Mouse (Mus musculus): ENCODE results near the gene Tlr7. TPM values are rescaled to one million over a fixed set of nuclear protein-coding genes. Genes with fewer than 3 reads are reported as not detected.
"Not testable (repeated sequence)": the region's sequence is repeated elsewhere in the genome, so short reads cannot be mapped to it uniquely, and the experiment has no call there.

Gene Tlr7
- total RNA-seq (2017): 9.2 and 17.6 TPM in 2 replicates

- peak; percentile 56 to 80; a peak in 3 of 4 replicates for ATAC-seq (replicated peaks in 1 of 2; ENCODE audit: insufficient read depth in 1 of 2, low FRiP score in 2 of 2, low TSS enrichment in 1 of 2, low read depth in 1 of 2, poor library complexity in 2 of 2, severe bottlenecking in 2 of 2)
Observed at GRCm38 (mm10) chrX:167330399-167330798, at the start of gene Tlr7. Tlr7 (minus strand) TSS chrX:167330558.

- no peak for ATAC-seq (replicated peaks in 1 of 2; ENCODE audit: insufficient read depth in 1 of 2, low FRiP score in 2 of 2, low TSS enrichment in 1 of 2, low read depth in 1 of 2, poor library complexity in 2 of 2, severe bottlenecking in 2 of 2)
Observed at GRCm38 (mm10) chrX:167380073-167380472, 49.7 kb upstream of the Tlr7 start.

GRCm38 (mm10) chrX:167361231-167361630 is 30.9 kb upstream of the Tlr7 start:
- not testable (repeated sequence) for ATAC-seq (replicated peaks in 1 of 2; ENCODE audit: insufficient read depth in 1 of 2, low FRiP score in 2 of 2, low TSS enrichment in 1 of 2, low read depth in 1 of 2, poor library complexity in 2 of 2, severe bottlenecking in 2 of 2)

- peak; percentile 64 to 79 for ATAC-seq (replicated peaks in 1 of 2; ENCODE audit: insufficient read depth in 1 of 2, low FRiP score in 2 of 2, low TSS enrichment in 1 of 2, low read depth in 1 of 2, poor library complexity in 2 of 2, severe bottlenecking in 2 of 2)
Observed at GRCm38 (mm10) chrX:167359704-167360103, 29.3 kb upstream of the Tlr7 start.

GRCm38 (mm10) chrX:167357415-167357814 is 27.1 kb upstream of the Tlr7 start:
- ATAC-seq (replicated peaks in 1 of 2; ENCODE audit: insufficient read depth in 1 of 2, low FRiP score in 2 of 2, low TSS enrichment in 1 of 2, low read depth in 1 of 2, poor library complexity in 2 of 2, severe bottlenecking in 2 of 2): no peak

GRCm38 (mm10) chrX:167355965-167356364 is 25.6 kb upstream of the Tlr7 start:
- peak; percentile 62 to 75; a peak in 2 of 4 replicates for ATAC-seq (replicated peaks in 1 of 2; ENCODE audit: insufficient read depth in 1 of 2, low FRiP score in 2 of 2, low TSS enrichment in 1 of 2, low read depth in 1 of 2, poor library complexity in 2 of 2, severe bottlenecking in 2 of 2)

GRCm38 (mm10) chrX:167353617-167354016 is 23.3 kb upstream of the Tlr7 start:
- peak in 1 of 2 experiments; percentile 35; a peak in 1 of 4 replicates for ATAC-seq (replicated peaks in 1 of 2; ENCODE audit: insufficient read depth in 1 of 2, low FRiP score in 2 of 2, low TSS enrichment in 1 of 2, low read depth in 1 of 2, poor library complexity in 2 of 2, severe bottlenecking in 2 of 2)

GRCm38 (mm10) chrX:167346440-167346839 is 16.1 kb upstream of the Tlr7 start:
- no peak for ATAC-seq (replicated peaks in 1 of 2; ENCODE audit: insufficient read depth in 1 of 2, low FRiP score in 2 of 2, low TSS enrichment in 1 of 2, low read depth in 1 of 2, poor library complexity in 2 of 2, severe bottlenecking in 2 of 2)

- no peak for ATAC-seq (replicated peaks in 1 of 2; ENCODE audit: insufficient read depth in 1 of 2, low FRiP score in 2 of 2, low TSS enrichment in 1 of 2, low read depth in 1 of 2, poor library complexity in 2 of 2, severe bottlenecking in 2 of 2)
Observed at GRCm38 (mm10) chrX:167344356-167344755, 14.0 kb upstream of the Tlr7 start.

- ATAC-seq (replicated peaks in 1 of 2; ENCODE audit: insufficient read depth in 1 of 2, low FRiP score in 2 of 2, low TSS enrichment in 1 of 2, low read depth in 1 of 2, poor library complexity in 2 of 2, severe bottlenecking in 2 of 2): no peak
Observed at GRCm38 (mm10) chrX:167341811-167342210, 11.5 kb upstream of the Tlr7 start.

- ATAC-seq (replicated peaks in 1 of 2; ENCODE audit: insufficient read depth in 1 of 2, low FRiP score in 2 of 2, low TSS enrichment in 1 of 2, low read depth in 1 of 2, poor library complexity in 2 of 2, severe bottlenecking in 2 of 2): no peak
Observed at GRCm38 (mm10) chrX:167340190-167340589, 9.8 kb upstream of the Tlr7 start.

- ATAC-seq (replicated peaks in 1 of 2; ENCODE audit: insufficient read depth in 1 of 2, low FRiP score in 2 of 2, low TSS enrichment in 1 of 2, low read depth in 1 of 2, poor library complexity in 2 of 2, severe bottlenecking in 2 of 2): no peak; a peak in 1 of 4 replicates
Observed at GRCm38 (mm10) chrX:167337990-167338389, 7.6 kb upstream of the Tlr7 start.

GRCm38 (mm10) chrX:167334571-167334970 is 4.2 kb upstream of the Tlr7 start:
- ATAC-seq (replicated peaks in 1 of 2; ENCODE audit: insufficient read depth in 1 of 2, low FRiP score in 2 of 2, low TSS enrichment in 1 of 2, low read depth in 1 of 2, poor library complexity in 2 of 2, severe bottlenecking in 2 of 2): no peak

- no peak for ATAC-seq (replicated peaks in 1 of 2; ENCODE audit: insufficient read depth in 1 of 2, low FRiP score in 2 of 2, low TSS enrichment in 1 of 2, low read depth in 1 of 2, poor library complexity in 2 of 2, severe bottlenecking in 2 of 2)
Observed at GRCm38 (mm10) chrX:167332607-167333006, 2.2 kb upstream of the Tlr7 start.

GRCm38 (mm10) chrX:167330993-167331392 is 635 bp upstream of the Tlr7 start:
- ATAC-seq (replicated peaks in 1 of 2; ENCODE audit: insufficient read depth in 1 of 2, low FRiP score in 2 of 2, low TSS enrichment in 1 of 2, low read depth in 1 of 2, poor library complexity in 2 of 2, severe bottlenecking in 2 of 2): no peak

GRCm38 (mm10) chrX:167329620-167330019 is 738 bp downstream of the Tlr7 start:
- ATAC-seq (replicated peaks in 1 of 2; ENCODE audit: insufficient read depth in 1 of 2, low FRiP score in 2 of 2, low TSS enrichment in 1 of 2, low read depth in 1 of 2, poor library complexity in 2 of 2, severe bottlenecking in 2 of 2): no peak

- ATAC-seq (replicated peaks in 1 of 2; ENCODE audit: insufficient read depth in 1 of 2, low FRiP score in 2 of 2, low TSS enrichment in 1 of 2, low read depth in 1 of 2, poor library complexity in 2 of 2, severe bottlenecking in 2 of 2): no peak
Observed at GRCm38 (mm10) chrX:167329098-167329497, 1.3 kb downstream of the Tlr7 start.

- no peak for ATAC-seq (replicated peaks in 1 of 2; ENCODE audit: insufficient read depth in 1 of 2, low FRiP score in 2 of 2, low TSS enrichment in 1 of 2, low read depth in 1 of 2, poor library complexity in 2 of 2, severe bottlenecking in 2 of 2)
Observed at GRCm38 (mm10) chrX:167328519-167328918, 1.8 kb downstream of the Tlr7 start.

GRCm38 (mm10) chrX:167323742-167324141 is 6.6 kb downstream of the Tlr7 start:
- no peak for ATAC-seq (replicated peaks in 1 of 2; ENCODE audit: insufficient read depth in 1 of 2, low FRiP score in 2 of 2, low TSS enrichment in 1 of 2, low read depth in 1 of 2, poor library complexity in 2 of 2, severe bottlenecking in 2 of 2)

Data from hematopoietic stem cell, adult 5-6 weeks (primary cell).